Mouse (Mus musculus): ENCODE measurements around the gene Ucp2. TPM values are rescaled to one million over a fixed set of nuclear protein-coding genes. Genes with fewer than 3 reads are reported as not detected.
"Not testable (repeated sequence)": the region's sequence is repeated elsewhere in the genome, so short reads cannot be mapped to it uniquely, and the experiment has no call there.

Ucp2 gene
- total RNA-seq, 2 experiments from 2014 or later: 45.3 to 77.9 TPM

DNA sequence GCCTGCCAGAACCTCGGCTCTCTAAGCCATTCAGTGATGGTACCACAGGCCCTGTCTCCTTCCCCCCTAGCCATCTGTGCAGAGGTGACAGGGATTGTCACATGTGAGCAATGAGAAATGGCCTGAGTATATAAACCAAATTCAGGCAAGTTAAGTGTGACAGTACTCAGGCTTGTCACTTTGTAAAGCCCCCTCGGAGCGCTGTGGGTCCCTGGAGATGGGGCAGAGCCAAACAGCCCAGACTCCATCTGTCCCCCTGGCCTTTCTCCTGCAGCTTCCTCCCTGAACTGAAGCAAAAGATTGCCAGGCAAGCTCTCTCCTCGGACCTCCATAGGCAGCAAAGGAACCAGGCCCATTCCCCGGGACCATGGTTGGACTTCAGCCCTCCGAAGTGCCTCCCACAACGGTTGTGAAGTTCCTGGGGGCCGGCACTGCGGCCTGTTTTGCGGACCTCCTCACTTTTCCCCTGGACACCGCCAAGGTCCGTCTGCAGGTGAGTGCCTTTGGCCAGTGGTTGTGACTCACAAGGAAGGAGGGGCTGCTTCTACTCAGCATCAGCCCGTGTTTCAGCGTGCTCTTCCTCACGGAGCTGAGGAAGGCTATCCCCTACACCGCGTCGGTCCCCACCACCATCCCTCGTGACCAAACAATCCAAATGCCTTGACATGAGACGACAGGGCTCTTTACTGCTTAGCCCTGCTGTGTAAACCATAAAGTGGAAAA, 13.9 kb upstream of the Ucp2 start:
- DNase-seq (ENCODE audit: low spot score in 2 of 2): no peak

DNA sequence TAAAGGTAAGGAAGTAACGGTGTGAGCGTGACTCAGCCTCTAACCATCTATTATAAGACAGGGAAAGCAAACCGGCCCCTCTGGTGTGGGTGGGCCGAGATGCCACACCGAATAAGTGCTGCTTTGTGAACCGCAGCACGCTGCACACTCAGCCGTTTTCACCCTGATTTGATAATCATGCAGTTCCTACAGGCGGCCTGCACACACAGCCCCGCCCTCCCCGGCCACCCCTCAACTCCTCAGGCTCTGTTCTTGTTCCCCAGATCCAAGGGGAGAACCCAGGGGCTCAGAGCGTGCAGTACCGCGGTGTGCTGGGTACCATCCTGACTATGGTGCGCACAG, 13.3 kb upstream of the Ucp2 start:
- no peak for DNase-seq (ENCODE audit: low spot score in 2 of 2)

DNA sequence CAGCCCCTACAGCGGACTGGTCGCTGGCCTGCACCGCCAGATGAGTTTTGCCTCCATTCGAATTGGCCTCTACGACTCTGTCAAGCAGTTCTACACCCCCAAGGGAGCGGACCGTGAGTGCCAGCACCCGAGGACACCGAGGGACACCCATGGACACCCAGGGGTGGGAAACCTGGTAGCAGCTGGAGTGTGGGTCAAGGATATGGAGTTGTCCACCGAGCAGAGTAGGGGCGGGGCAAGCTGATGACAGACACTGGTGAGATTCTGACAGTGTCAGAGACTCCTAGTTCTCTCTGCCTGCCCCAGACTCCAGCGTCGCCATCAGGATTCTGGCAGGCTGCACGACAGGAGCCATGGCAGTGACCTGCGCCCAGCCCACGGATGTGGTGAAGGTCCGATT, 13.0 kb upstream of the Ucp2 start:
- no peak for DNase-seq (ENCODE audit: low spot score in 2 of 2)

DNA sequence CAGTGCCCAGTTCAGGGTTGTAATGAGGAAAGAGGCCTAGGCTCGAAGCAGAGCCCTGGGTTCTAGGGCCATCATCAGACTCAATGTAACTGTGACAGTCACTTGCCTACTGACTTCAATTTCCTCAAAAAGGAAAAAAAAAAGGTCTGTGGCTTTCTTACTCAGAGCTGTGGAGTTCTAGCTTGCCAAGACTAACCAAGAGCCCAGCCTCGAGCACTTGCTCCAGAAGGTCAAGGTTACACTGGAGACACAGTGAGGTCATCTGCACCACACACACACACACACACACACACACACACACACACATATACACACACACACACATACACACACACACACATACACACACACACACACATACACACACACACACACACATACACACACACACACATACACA, 11.1 kb upstream of the Ucp2 start:
- not testable (repeated sequence) for DNase-seq (ENCODE audit: low spot score in 2 of 2)

DNA sequence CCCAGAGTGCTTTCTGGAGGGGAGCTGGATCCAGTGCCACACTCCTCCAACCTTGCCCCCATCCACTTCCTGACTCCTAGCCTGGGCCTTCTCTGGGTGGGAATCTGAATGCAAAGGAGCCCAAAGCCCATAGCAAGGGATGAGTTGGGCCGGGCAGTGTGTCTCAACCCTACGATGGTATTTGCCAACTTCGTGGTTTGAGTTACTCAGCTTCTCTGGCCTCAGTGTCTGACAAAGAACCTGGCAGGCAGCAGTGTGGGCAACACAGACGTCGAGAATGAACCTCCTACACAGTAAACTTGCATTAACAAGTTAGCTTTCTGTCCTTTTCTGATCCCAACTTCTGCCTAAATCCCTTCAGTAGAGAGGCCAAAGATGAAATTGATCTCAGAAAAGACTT, 8.6 kb upstream of the Ucp2 start:
- DNase-seq (ENCODE audit: low spot score in 2 of 2): no peak

DNA sequence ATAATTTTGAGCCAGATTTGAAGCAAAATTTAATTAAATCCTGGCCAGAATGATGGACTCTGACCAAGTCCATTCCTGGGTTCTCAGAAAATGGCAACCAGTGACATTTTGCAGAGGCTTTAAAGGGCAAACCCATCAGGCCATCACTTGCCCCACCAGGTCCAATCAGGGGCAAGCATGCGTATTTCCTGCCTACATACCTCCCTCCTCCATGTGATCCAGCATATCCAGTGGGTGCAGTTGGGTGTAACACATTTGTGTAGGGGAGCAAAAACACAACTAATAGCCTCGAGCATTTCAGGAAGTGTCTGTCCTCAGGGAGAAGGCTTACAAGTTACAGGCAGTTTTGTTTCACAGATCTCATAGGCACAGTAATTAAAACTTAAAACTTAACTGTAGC, 5.8 kb upstream of the Ucp2 start:
- no peak for DNase-seq (ENCODE audit: low spot score in 2 of 2)

DNA sequence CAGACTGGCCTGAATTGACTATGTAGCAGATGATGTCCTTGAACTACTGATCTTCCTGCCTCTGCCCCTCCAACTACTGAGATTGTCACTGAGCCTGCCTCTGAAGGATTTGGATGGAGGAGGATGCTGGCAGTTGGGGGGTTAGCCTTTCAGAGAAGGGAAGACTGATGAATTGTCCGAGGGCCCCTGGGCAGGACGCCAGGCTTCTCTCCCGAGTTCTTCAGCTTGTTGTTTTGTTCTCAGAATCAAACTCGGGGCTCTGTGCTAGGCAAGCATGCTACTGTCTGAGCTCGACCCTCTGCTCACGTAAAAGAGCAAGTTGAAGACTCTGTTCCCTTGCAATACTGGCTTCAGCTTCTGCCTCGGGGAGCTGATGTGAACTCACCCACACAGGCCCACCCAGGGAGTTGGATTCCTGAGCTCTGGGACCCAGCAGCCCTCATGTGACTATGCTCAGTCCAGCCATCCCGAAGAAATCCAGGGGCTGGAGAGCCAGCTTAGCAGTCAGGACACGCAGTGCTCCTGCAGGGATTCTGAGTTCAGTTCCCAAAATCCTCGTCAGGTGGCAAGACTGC, 4.6 kb upstream of the Ucp2 start:
- DNase-seq (ENCODE audit: low spot score in 2 of 2): no peak

DNA sequence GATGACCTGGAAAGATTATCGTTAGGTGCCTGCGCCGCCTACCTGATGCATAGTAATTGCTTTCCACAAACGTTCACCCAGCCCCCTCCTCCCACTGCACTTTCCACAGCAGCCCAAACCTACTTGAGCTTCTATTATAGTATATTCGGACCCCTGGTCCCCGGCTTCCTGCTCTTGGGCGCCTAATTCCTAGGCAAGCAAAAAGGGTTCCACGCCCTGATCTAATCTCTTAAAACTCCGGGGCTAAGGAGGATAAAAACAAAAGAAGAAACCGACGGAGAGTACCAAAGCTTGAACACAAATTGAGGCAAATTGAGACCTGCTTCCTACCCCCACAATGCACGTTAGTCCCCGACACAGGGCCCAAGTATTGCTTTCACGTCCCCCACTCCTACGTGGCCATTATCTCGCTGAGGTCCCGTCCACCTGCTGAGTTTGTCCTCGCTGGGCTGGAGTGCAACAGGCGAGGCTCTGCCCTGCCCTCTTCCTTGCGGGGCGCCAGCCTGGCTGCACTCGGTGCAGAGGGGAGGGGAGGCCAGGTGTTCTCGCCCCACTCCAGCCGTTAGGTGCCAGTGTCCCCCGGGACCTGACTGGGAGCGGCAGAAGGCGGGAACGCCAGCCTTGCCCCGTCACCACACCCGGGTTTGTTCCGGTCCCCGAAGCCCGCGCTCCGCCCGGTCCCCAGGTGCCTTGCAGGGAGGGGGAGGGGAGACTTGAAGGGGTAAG, 583 bp upstream of the Ucp2 start:
- DNase-seq (ENCODE audit: low spot score in 2 of 2): no peak

DNA sequence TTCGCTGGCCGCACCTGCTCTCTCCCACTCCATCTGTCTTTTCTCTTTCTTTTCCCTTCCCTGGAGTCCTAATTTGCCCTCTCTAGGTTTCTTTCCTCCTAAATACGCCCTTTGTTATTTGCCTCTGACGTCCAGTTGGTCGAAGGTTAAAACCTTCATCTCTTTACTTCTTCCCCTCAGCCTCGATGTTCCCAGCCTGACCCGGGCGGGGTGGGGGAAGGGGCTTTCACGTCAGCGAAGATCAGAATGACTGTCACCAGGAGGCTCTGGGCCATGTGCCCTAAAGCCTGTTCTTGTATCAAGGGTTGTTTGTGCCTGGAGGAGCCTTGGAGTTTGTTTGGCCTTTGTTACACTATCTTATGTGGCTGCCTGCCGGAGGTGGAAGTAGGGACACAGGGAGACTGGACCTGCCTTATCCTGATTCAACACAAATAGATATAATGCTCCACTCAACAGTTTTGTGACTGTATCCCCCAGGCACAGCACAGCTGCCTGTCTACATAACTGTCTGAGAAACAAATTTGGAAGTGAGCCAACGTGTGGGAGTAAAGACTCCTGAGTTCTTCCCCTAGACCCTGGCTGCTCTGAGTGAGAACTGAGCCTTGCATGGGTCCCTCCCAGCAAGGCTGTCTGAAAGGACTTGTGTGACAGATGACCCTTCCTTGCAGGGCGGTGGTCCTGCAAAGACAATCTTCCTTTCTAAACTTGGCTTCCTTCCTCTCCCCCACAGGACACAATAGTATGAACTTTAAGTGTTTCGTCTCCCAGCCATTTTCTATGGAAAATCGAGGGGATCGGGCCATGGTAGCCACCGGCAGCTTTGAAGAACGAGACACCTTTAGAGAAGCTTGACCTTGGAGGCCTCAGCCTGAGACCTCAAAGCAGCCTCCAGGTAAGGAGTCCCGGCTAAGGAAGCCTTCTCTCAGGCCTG, 612 bp downstream of the Ucp2 start:
- no peak for DNase-seq (ENCODE audit: low spot score in 2 of 2)

DNA sequence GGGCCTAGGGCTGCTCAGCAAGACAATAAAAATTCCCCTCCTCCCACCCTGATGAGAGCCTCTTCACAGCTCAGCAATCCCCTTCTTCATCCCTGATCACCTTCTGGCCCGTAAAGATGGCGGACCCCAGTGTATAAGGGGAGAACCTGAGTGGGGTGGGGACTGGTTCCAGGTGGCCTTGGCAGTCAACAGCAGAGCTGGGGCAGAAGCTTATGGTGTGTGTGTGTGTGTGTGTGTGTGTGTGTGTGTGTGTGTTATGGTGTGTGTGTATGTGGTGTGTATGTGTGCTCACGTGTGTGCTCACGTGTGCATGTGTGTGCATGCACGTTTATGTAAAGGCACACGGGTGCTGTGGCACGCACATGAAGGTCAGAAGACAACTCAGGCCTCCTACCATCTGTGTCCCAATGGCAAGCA, 1.3 kb downstream of the Ucp2 start:
- DNase-seq (ENCODE audit: low spot score in 2 of 2): no peak

DNA sequence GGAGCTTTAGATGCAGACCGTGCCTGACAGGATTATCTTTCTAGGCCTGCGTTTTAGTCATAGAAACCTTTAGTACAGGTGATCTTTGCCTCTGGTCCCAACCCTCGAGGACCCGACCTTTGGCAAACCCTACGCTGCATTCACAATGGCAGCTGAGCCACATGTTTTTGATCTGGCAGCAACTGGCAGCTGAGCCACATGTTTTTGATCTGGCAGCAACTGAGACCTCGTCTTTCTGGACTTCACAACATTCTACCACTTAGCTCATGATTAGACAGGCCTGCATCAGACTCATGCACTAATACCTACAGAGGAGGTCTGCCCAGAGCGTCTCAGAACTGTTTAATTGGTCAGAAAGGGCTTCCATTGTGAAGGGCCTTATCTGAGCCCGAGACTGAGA, 1.9 kb downstream of the Ucp2 start:
- DNase-seq (ENCODE audit: low spot score in 2 of 2): no peak

DNA sequence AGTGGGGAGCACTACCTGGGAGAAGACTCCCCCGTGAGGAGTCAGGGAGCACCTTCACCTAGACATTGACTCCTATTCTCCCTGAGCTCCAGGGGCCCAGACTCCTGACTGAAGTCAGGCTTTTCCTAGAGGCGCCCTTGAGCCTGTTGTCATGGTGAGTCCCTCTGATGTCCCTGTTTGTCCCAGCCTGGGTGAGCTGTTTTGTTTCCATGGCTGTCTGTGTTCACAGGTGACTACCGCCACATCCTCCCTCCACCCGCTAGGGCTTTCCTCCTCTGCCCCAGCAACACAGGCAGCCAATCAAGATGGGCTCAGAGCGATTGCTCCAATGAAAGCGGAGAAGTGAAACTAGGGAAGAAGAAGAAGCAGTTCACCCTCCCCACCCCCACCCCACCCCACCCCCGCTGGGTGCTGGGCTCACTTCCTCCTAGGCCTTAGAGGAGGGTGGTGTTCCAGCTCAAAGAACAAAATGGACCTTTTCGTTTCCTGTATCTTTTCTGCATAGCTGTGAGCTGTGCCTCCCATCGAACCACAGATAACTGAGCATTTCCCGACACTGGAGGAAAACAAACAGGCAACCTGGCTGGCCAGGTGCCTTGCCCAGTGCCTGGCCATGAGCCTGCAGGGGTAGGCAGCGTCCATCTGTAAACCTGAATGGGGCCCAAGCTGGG, 2.6 kb downstream of the Ucp2 start:
- DNase-seq (ENCODE audit: low spot score in 2 of 2): peak; percentile 20 to 55

DNA sequence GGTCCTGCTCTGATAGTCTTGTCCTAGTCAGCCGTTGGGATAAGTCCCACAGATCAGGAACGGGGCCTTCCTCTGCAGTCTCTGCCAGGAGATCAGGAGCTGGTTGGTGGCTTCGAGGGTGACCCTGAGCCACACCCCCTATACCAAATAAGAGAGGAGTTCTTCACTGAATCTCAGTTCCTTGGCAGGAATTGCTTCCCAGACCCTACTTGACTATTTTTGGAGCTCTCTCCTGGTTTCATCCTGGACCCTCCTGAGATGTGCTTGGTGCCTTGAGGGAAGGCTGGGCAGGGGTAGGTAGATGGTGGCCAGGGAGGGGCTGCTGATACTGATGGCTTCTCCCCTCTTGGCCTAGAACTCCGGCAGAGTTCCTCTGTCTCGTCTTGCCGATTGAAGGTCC, 3.2 kb downstream of the Ucp2 start:
- DNase-seq (ENCODE audit: low spot score in 2 of 2): no peak

DNA sequence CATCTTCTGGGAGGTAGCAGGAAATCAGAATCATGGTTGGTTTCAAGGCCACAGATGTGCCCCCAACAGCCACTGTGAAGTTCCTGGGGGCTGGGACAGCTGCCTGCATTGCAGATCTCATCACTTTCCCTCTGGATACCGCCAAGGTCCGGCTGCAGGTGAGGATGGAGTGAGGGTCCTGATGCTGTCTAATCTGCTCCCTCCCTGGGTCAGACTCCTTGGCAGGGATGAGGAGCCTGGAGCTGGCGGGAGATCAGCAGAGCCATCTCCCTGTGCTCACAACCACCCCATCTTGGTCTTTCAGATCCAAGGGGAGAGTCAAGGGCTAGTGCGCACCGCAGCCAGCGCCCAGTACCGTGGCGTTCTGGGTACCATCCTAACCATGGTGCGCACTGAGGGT, 3.7 kb downstream of the Ucp2 start:
- DNase-seq (ENCODE audit: low spot score in 2 of 2): no peak

DNA sequence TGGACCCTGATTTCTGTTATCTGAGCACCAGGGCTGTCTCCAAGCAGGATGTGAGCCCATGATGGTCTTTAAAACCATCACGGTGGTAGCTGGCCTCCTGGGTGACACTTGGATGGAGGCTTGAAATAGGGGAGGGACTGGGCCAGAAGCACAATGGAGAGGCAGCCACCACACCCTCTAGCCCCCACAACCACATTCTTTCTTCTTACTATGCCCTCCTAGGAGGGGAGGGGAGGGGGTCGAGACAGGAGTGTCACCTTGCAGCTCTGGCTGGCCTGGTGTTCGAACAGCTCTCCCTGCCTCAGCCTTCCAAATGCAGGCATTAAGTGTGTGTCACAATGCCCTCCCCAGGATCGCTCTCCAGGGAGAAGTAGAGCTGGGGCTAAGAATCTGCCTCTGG, 4.3 kb downstream of the Ucp2 start:
- no peak for DNase-seq (ENCODE audit: low spot score in 2 of 2)

DNA sequence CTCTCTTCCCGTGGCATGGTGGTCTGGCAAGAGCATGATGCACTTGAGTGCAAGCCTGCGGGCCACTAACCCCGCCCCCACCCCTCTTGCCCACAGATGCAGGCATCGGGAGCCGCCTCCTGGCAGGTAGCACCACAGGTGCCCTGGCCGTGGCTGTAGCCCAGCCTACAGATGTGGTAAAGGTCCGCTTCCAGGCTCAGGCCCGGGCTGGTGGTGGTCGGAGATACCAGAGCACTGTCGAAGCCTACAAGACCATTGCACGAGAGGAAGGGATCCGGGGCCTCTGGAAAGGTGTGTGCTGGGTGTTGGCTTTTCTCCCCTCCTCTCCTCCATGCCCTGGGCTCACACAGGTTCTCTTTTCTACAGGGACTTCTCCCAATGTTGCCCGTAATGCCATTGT, 4.8 kb downstream of the Ucp2 start:
- DNase-seq (ENCODE audit: low spot score in 2 of 2): no peak

DNA sequence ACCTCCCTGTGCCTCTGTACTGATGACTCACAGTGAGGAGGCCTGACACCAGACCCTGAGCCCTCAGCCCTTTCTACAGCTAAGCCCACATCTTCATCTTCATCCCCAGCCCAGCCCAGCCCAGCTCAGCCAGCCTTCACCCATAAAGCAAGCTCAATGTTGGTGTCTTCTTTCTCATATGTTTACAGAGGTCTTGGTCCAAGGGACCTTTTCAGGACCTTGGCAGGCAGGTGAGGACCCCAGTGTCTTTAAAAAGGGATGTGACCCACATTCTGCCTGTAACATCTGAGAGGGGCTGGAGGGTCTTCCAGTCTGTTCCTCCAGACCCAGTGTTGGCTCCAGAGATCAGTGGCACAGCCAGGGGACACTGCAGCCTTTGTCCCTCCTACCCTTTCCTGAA, 6.3 kb downstream of the Ucp2 start:
- no peak for DNase-seq (ENCODE audit: low spot score in 2 of 2)

DNA sequence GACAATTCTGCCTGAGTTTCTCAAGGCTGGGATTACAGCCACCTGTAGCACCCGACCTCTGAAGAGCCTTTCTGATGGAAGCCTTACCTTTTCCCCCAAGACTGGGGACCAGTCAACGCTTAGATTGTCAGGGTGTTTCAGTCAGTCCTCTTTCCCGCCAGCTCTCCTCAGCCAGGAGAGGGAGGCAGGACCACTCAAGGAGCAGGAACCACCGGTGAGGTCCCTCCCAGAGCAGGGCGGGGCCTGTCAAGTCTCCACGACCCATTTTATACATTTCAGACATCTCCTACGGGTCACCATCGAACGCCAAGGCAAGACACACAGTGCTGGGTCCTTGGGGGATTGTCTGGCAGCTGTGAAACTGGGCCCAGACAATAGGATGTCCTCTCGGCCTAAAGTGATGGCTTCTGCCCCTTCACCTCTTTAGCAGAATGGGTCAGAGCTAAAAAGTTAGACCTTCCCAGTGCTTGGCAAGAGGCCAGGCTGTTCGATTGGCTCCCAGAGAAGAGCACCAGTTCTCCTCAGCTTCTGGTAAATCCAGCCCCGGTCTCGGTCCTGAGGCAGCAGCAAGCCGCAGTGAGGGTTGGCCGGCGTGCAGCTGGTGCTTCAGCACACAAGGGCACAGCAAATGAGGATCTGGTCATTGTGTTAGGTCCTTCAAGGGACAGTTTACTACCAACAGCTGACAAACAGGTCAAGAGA, 7.3 kb downstream of the Ucp2 start:
- no peak for DNase-seq (ENCODE audit: low spot score in 2 of 2)

DNA sequence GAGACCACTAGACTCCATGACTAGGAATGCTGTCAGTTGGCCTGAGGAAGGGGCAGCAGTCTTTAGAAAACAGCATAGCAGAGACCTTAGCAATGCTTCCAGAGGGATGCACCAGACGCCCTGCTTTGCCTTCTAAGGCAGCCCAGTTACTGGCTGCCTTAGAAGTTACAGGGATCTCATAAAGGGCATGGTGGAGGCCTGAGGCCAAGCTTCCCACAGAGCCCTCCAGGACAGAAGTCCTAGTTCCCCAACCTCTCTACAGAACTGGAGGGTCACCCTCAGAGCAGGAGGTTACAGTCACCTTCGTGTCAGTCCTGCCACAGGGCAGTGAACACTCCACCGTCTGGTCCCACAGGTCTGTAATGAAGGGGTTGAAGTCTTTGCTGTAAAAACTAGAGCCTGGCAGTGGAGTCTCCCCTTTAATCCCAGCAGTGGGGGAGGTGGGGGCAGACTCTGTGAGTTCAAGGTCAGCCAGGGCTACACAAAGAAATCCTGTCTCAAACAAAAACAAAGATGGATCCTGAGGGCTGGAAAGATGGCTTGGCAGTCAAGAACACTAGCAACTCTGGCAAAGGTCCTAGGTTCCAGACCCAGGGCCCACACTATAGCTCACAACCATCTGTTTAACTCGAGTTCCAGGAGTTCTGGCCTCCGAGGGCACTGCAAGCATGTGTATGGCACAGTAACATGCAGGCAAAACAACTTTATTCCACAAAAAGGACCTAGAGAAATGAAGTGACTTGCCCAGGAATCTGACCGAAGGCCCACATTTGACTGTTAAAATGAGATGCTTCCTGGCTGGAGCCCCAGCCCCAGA, 8.1 kb downstream of the Ucp2 start:
- DNase-seq (ENCODE audit: low spot score in 2 of 2): no peak
